Mouse (Mus musculus) liver (tissue): ENCODE results near the gene Senp7.
A peak's percentile ranks its signal among the peaks of the same experiment; 100 is the strongest.
"Not testable (repeated sequence)": the region's sequence is repeated elsewhere in the genome, so short reads cannot be mapped to it uniquely, and the experiment has no call there.

ENCODE experiments used
- DNase-seq: peaks from one replicate; pipeline ENCODE4 v3.0.0-alpha.2; 2020; ENCODE audit warnings: mixed read lengths

The Senp7 gene

GRCm38 (mm10) chr16:56048038-56048437 lies at the start of gene Senp7:
Gene Senp7, plus strand, starts transcription at chr16:56048338.
- not testable (repeated sequence) for DNase-seq

- no peak for DNase-seq
Observed at GRCm38 (mm10) chr16:56006798-56007197, 41.3 kb upstream of the Senp7 start.

- no peak for DNase-seq
Observed at GRCm38 (mm10) chr16:56008862-56009261, 39.3 kb upstream of the Senp7 start.

GRCm38 (mm10) chr16:56012789-56013743 lies 35.1 kb upstream of the Senp7 start:
- no peak for DNase-seq

- DNase-seq: no peak
Observed at GRCm38 (mm10) chr16:56014076-56014475, 34.1 kb upstream of the Senp7 start.

- DNase-seq: no peak
Observed at GRCm38 (mm10) chr16:56019660-56020059, 28.5 kb upstream of the Senp7 start.

- DNase-seq: no peak
Observed at GRCm38 (mm10) chr16:56027854-56028629, 20.1 kb upstream of the Senp7 start.

- peak; percentile 85 for DNase-seq
Observed at GRCm38 (mm10) chr16:56028722-56029551, 19.2 kb upstream of the Senp7 start.

GRCm38 (mm10) chr16:56029661-56030082 lies 18.5 kb upstream of the Senp7 start, which contains the start of gene Pcnp:
Gene Pcnp, minus strand, starts transcription at chr16:56029739.
- peak; percentile 97 for DNase-seq

GRCm38 (mm10) chr16:56034566-56034965 lies 13.6 kb upstream of the Senp7 start:
- no peak for DNase-seq

GRCm38 (mm10) chr16:56036501-56036900 lies 11.6 kb upstream of the Senp7 start:
- DNase-seq: no peak

- DNase-seq: peak; percentile 95
Observed at GRCm38 (mm10) chr16:56037138-56038010, 10.8 kb upstream of the Senp7 start, which contains the start of gene Trmt10c. Gene Trmt10c, minus strand, starts transcription at chr16:56037819.

- no peak for DNase-seq
Observed at GRCm38 (mm10) chr16:56038090-56038489, 10.0 kb upstream of the Senp7 start.

GRCm38 (mm10) chr16:56055911-56056310 lies 7.8 kb downstream of the Senp7 start:
- no peak for DNase-seq

- DNase-seq: no peak
Observed at GRCm38 (mm10) chr16:56056944-56057590, 8.9 kb downstream of the Senp7 start.

- no peak for DNase-seq
Observed at GRCm38 (mm10) chr16:56058151-56058550, 10.0 kb downstream of the Senp7 start.

- no peak for DNase-seq
Observed at GRCm38 (mm10) chr16:56061995-56062594, 14.0 kb downstream of the Senp7 start.

GRCm38 (mm10) chr16:56062981-56063380 lies 14.8 kb downstream of the Senp7 start:
- DNase-seq: no peak

- peak; percentile 73 for DNase-seq
Observed at GRCm38 (mm10) chr16:56064334-56064990, 16.3 kb downstream of the Senp7 start.

- no peak for DNase-seq
Observed at GRCm38 (mm10) chr16:56066113-56066512, 18.0 kb downstream of the Senp7 start.
